Mouse (Mus musculus): ENCODE measurements around the gene Tgfbr1. TPM values are rescaled to one million over a fixed set of nuclear protein-coding genes. Genes with fewer than 3 reads are reported as not detected.

Gene Tgfbr1
- polyA plus RNA-seq, 1 experiment: 15.1 TPM

GRCm38 (mm10) chr4:47404536-47404935 is 51.5 kb downstream of the Tgfbr1 start:
- no peak overlapping the region for H3K27ac ChIP-seq (ENCODE audit: insufficient read depth, low read length)
- H3K4me3 ChIP-seq (ENCODE audit: insufficient read depth, low read length): no peak overlapping the region
- no peaks in the 10 kb centered on the region for H3K4me1 ChIP-seq (ENCODE audit: control insufficient read depth, insufficient read depth, low read length)
- TF ChIP-seq POLR2A (IDR thresholded peaks at IDR 0.05; ENCODE audit: extremely low read depth, insufficient read depth, low read length): no peak
- TF ChIP-seq CTCF (IDR thresholded peaks at IDR 0.05; ENCODE audit: extremely low read depth, insufficient read depth, low read length): no peak

- no peaks in the 10 kb centered on the region for H3K4me1 ChIP-seq (ENCODE audit: control insufficient read depth, insufficient read depth, low read length)
- no peak for TF ChIP-seq CTCF (IDR thresholded peaks at IDR 0.05; ENCODE audit: extremely low read depth, insufficient read depth, low read length)
- no peak for TF ChIP-seq POLR2A (IDR thresholded peaks at IDR 0.05; ENCODE audit: extremely low read depth, insufficient read depth, low read length)
- no peak overlapping the region for H3K27ac ChIP-seq (ENCODE audit: insufficient read depth, low read length)
- no peak overlapping the region for H3K4me3 ChIP-seq (ENCODE audit: insufficient read depth, low read length)
Measured at GRCm38 (mm10) chr4:47407161-47407560, 54.1 kb downstream of the Tgfbr1 start.

- no peak overlapping the region for H3K4me3 ChIP-seq (ENCODE audit: insufficient read depth, low read length)
- TF ChIP-seq CTCF (IDR thresholded peaks at IDR 0.05; ENCODE audit: extremely low read depth, insufficient read depth, low read length) (no peak), POLR2A (IDR thresholded peaks at IDR 0.05; ENCODE audit: extremely low read depth, insufficient read depth, low read length) (no peak)
- H3K27ac ChIP-seq (ENCODE audit: insufficient read depth, low read length): no peak overlapping the region
- no peaks in the 10 kb centered on the region for H3K4me1 ChIP-seq (ENCODE audit: control insufficient read depth, insufficient read depth, low read length)
Measured at GRCm38 (mm10) chr4:47417871-47418270, 64.8 kb downstream of the Tgfbr1 start.

- H3K4me1 ChIP-seq (ENCODE audit: control insufficient read depth, insufficient read depth, low read length): no peaks in the 10 kb centered on the region
- peak; percentile 57; the same call in 1 of the 2 replicates for TF ChIP-seq CTCF (IDR thresholded peaks at IDR 0.05; ENCODE audit: extremely low read depth, insufficient read depth, low read length)
- no peak for TF ChIP-seq POLR2A (IDR thresholded peaks at IDR 0.05; ENCODE audit: extremely low read depth, insufficient read depth, low read length)
- H3K4me3 ChIP-seq (ENCODE audit: insufficient read depth, low read length): no peak overlapping the region
- no peak overlapping the region for H3K27ac ChIP-seq (ENCODE audit: insufficient read depth, low read length)
Measured at GRCm38 (mm10) chr4:47419268-47419973, 66.4 kb downstream of the Tgfbr1 start.

GRCm38 (mm10) chr4:47420191-47420590 is 67.2 kb downstream of the Tgfbr1 start:
- no peak overlapping the region for H3K27ac ChIP-seq (ENCODE audit: insufficient read depth, low read length)
- no peaks in the 10 kb centered on the region for H3K4me1 ChIP-seq (ENCODE audit: control insufficient read depth, insufficient read depth, low read length)
- no peak overlapping the region for H3K4me3 ChIP-seq (ENCODE audit: insufficient read depth, low read length)
- TF ChIP-seq CTCF (IDR thresholded peaks at IDR 0.05; ENCODE audit: extremely low read depth, insufficient read depth, low read length) (no peak), POLR2A (IDR thresholded peaks at IDR 0.05; ENCODE audit: extremely low read depth, insufficient read depth, low read length) (no peak)

- no peak overlapping the region for H3K4me3 ChIP-seq (ENCODE audit: insufficient read depth, low read length)
- TF ChIP-seq CTCF (IDR thresholded peaks at IDR 0.05; ENCODE audit: extremely low read depth, insufficient read depth, low read length) (no peak), POLR2A (IDR thresholded peaks at IDR 0.05; ENCODE audit: extremely low read depth, insufficient read depth, low read length) (no peak)
- H3K4me1 ChIP-seq (ENCODE audit: control insufficient read depth, insufficient read depth, low read length): no peaks in the 10 kb centered on the region
- no peak overlapping the region for H3K27ac ChIP-seq (ENCODE audit: insufficient read depth, low read length)
Measured at GRCm38 (mm10) chr4:47422194-47422593, 69.2 kb downstream of the Tgfbr1 start.

GRCm38 (mm10) chr4:47422946-47423345 is 69.9 kb downstream of the Tgfbr1 start:
- Histone ChIP-seq H3K4me1 (ENCODE audit: control insufficient read depth, insufficient read depth, low read length) (no peaks in the 10 kb centered on the region), H3K4me3 (ENCODE audit: insufficient read depth, low read length) (no peak overlapping the region)
- TF ChIP-seq CTCF (IDR thresholded peaks at IDR 0.05; ENCODE audit: extremely low read depth, insufficient read depth, low read length) (no peak), POLR2A (IDR thresholded peaks at IDR 0.05; ENCODE audit: extremely low read depth, insufficient read depth, low read length) (no peak)

DNA sequence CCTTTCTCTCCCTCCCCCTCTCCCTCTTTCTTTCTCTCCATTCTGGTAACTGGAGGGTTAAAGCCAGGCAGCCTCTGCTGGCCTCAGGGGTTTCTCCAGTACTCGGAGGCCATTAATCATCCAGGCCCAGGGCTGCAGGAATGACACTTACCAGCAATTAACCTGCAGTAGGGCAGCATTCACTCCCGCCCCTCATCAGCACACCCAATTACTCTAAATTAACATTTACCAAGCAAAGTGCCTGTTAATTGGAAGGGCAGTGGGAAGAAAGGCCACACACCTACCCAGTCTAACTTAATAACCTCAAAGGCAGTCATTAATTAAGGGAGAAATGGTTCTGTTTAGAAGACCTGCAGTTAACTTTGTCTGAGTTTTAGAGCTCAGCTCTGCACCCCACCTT is 71.4 kb downstream of the Tgfbr1 start:
- Histone ChIP-seq H3K4me3 (ENCODE audit: insufficient read depth, low read length) (no peak overlapping the region), H3K27ac (ENCODE audit: insufficient read depth, low read length) (no peak overlapping the region), H3K4me1 (ENCODE audit: control insufficient read depth, insufficient read depth, low read length) (no peaks in the 10 kb centered on the region)
- TF ChIP-seq CTCF (IDR thresholded peaks at IDR 0.05; ENCODE audit: extremely low read depth, insufficient read depth, low read length): no peak
- no peak for TF ChIP-seq POLR2A (IDR thresholded peaks at IDR 0.05; ENCODE audit: extremely low read depth, insufficient read depth, low read length)

More at GRCm38 (mm10) chr4:47422946-47423345, 69.9 kb downstream of the Tgfbr1 start:
- no peak overlapping the region for H3K27ac ChIP-seq (ENCODE audit: insufficient read depth, low read length)

DNA sequence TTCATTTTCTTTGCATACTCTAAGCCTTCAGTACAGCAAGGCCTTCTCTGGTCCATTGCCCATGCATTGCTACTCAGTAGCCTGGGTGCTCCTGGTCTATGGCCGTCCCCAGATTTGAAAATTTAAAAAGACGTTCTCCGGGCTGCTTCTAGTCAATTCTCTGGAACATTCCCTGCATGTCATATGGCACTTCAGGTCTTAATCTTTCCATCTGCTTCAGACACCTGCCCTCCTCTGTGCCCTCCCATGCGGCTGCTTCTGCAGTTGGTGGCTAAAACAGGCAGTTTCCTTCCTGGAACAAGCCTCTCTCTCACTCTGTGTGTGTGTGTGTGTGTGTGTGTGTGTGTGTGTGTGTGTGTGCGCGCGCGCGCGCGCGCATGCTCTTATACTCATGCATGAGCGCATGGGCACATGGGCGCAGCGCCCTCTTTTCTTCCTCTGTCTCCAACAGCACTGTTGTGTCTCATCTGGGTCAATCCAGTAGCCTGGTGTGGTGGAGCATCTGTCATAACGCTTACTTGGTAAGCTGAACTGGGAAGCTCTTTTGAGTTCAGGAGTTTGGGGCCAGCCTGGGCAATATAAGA is 72.3 kb downstream of the Tgfbr1 start:
- Histone ChIP-seq H3K4me1 (ENCODE audit: control insufficient read depth, insufficient read depth, low read length) (no peaks in the 10 kb centered on the region), H3K4me3 (ENCODE audit: insufficient read depth, low read length) (no peak overlapping the region)

GRCm38 (mm10) chr4:47427606-47428005 is 74.6 kb downstream of the Tgfbr1 start:
- no peak overlapping the region for H3K4me3 ChIP-seq (ENCODE audit: insufficient read depth, low read length)
- TF ChIP-seq POLR2A (IDR thresholded peaks at IDR 0.05; ENCODE audit: extremely low read depth, insufficient read depth, low read length): no peak
- no peak for TF ChIP-seq CTCF (IDR thresholded peaks at IDR 0.05; ENCODE audit: extremely low read depth, insufficient read depth, low read length)
- no peaks in the 10 kb centered on the region for H3K4me1 ChIP-seq (ENCODE audit: control insufficient read depth, insufficient read depth, low read length)
- H3K27ac ChIP-seq (ENCODE audit: insufficient read depth, low read length): no peak overlapping the region

More for the DNA sequence above, 72.3 kb downstream of the Tgfbr1 start:
- TF ChIP-seq CTCF (IDR thresholded peaks at IDR 0.05; ENCODE audit: extremely low read depth, insufficient read depth, low read length) (no peak), POLR2A (IDR thresholded peaks at IDR 0.05; ENCODE audit: extremely low read depth, insufficient read depth, low read length) (no peak)
- H3K27ac ChIP-seq (ENCODE audit: insufficient read depth, low read length): no peak overlapping the region

All from cortical plate, adult 2 months (tissue).